Mouse (Mus musculus) T-cell, adult 2 months (primary cell): ENCODE results near the gene Arhgap35.
"Not testable (repeated sequence)": the region's sequence is repeated elsewhere in the genome, so short reads cannot be mapped to it uniquely, and the experiment has no call there.

ENCODE experiments used
- DNase-seq: peaks from one replicate; pipeline ENCODE4 v3.0.0; 2022; ENCODE audit warnings: low spot score

The Arhgap35 gene

DNA sequence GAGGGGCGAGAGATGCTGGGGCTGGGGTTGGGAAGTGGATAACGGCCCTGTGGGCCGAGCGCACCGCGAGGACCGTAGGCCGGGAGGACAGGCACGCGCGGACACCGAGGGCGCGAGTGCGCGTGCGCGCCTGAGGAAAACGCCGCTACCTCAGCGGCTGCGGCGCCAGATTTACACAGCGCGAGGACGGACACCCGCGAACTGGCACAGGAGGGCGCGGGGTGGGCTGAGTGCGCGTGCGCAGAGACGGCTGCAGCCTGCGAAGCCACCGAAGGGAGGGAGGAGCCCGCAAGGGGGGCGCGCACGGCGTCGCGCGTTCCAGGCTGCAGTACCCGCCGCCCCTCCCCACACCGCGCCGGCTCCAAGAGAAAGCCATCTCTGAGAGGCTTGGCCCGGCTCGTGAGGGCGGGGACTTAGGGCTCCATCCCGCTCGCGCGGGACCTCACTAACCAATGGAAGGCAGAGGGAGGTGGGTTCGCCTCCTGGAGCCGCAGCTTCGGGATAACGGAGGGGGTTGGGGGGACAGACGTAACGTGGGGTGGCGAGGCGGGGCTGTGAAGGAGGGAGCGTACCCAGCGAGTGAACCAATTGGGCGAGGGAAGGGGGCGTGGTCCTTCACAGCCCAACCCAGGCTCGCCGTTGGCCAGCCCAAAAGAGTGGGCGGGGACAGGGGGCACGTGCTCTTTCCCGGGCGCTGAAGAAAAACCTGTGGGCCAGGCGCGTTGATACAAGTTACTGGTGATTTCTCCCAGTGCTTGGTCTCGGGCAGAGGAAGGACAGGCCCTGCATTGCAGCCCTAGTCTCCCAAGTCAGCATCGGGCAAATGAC is at the start of gene Arhgap35:
Arhgap35 (minus strand) TSS at position 106 of the 828 bp plus-strand sequence.
- peak; percentile 99 for DNase-seq

DNA sequence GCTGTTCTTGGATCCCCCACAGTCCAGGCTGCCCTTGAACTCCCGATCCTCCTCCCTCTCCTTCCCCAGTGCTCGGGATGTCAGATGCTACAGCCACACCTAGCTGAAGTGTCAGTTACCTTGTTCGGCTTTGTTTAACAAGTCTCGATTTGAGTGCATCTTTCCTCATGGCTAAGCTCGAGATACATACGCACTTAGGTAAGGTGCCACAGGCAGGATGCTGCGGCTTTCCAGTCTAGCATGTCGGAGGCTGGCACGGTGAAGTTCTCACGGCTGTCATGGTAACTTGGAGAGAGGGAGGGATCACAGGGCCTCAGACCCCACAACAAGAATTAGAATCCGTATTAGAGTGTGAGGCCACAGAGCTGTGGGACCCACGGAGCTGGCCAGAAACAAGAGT is 29.5 kb upstream of the Arhgap35 start:
- no peak for DNase-seq

DNA sequence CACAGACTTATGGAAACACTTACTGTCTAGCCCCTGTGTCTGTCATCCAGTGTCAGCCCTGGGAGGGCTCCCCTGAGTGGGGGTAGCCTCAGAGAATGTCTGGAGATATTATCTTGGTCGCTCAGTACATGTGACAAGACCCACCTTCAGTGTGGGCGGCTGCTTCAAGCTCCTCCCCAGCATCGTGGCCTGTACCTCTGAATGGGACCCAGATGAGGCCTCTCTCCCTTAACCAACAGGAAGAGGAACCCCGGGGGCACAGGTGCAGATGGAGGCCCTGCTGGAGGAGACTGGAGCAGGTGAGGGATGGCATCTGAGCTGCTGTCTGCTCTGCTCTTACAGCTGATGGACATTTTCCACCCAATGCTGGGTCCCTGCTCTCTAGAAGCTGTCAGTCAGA is 28.3 kb upstream of the Arhgap35 start:
- not testable (repeated sequence) for DNase-seq

DNA sequence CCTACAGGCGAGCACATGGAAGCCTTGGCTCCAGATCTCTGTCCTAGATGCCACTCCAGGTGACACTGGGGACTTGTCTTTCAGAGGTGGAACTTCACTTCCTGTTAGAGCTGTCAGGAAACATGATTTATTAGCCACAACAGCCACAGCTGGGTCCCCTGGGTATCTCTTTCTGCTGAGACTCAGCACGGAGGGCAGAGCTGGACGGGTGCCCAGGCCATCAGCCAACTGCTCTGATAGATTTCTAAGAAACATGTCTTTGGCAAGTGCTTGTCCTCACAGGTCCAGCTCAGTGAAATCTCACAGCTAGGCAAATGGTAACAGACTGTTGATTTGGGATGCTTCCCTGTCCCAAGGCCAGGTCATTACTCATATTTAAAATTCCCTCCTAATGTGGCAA is 24.2 kb upstream of the Arhgap35 start:
- DNase-seq: no peak

DNA sequence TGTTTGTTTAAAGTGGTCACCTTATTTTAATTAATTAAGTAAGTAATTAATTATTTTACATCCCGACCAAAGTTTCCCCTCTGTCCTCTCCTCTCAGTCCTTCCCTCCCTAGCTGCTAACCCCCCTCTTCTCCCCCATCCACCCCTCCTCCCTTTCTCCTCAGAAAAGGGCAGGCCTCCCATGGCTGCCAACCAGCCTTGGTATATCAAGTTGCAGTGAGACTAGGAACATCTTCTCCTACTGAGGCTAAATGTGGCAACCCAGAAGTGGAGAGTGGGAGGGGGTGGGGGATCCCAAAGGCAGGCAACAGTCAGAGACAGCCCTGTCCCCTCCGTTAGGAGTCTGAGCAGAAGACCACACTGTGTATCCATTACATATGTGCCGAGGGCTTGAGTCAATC is 20.3 kb upstream of the Arhgap35 start:
- no peak for DNase-seq

DNA sequence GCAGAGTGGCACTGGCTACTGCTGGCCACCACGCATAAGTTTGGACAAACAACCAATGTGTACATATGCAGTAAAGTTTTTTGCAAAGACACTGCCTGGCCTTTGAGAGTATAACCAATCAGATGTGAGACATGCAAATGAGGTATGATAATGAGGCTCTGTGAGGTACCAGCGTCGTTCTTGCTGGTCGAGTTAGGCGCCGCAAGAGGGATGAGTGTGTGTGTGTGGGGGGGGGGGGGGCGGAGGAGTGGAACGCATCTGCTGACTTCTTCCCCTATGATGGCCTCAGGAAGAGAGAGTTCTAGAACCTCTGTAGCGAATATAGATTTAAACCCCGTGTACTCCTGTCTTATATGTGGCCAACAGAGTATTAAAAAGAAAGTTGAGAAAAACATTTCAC is 19.1 kb upstream of the Arhgap35 start:
- not testable (repeated sequence) for DNase-seq

DNA sequence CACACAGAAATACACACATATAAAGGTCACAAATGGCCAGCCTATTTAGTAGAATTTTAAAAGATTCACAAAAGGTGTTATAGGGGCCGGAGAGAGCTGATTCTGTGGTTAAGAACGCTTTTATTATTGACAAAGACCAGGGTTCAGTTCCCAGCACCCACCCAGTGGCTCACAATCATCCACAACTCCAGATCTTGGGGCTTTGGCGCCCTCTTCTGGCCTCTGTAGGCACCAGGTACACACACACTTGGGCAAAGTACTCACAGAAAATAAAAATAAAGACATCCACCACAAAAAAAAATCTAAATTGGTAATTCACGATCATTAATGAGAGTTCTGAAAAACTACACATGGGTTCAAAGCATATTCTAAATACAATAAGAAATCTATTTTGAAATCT is 17.1 kb upstream of the Arhgap35 start:
- DNase-seq: no peak

DNA sequence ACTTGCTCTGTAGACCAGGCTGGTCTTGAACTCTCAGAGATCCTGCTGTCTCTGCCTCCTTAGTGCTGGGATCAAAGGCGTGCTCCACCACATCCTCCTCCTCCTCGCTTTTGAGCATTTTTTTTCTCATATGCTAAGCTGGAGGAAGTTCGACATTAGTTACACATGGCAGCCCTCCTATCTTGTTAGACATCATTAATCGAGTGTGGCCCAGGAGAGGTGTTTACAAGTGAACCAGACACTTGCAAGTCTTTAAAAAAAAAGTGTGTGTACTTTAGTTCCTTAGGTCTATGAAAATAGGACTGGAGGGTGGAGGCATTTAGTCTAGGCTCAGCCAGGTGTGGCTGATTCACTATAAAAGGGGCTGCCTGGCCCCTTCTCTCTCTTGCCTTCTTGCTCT is 16.2 kb upstream of the Arhgap35 start:
- no peak for DNase-seq

DNA sequence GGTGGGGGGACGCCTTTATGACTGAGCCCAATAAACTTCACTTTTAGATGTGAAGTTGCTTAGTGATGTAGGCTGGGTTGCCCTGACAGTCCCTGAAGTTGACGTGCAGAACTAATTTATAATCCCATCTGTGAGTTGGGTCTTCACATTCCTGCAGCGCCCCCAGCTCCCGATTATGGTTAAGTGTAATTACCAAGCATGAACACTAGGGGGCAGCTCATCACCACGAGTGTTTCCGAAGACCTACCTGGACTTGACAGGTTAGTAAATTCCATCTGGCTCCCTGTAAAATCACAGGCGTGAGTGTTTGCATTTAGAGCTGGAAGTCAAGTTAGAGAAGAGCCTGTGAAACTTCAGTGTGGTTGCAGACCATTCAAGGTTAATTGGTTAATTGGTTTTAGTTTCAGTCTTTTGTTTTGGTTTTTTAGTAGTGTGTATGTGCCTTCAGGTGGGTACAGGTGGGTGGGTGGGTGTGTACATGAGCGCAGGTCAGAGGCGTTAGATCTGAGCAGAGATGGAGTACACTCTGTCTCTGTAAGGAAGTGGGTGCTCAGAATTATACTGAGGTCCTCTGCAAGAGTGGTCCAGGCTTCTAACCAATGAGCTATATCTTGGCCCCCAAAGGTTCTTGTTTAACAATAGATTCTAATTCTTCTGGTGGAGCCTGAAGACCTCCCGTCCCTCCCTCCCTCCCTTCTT is 15.0 kb upstream of the Arhgap35 start:
- peak; percentile 60 for DNase-seq

DNA sequence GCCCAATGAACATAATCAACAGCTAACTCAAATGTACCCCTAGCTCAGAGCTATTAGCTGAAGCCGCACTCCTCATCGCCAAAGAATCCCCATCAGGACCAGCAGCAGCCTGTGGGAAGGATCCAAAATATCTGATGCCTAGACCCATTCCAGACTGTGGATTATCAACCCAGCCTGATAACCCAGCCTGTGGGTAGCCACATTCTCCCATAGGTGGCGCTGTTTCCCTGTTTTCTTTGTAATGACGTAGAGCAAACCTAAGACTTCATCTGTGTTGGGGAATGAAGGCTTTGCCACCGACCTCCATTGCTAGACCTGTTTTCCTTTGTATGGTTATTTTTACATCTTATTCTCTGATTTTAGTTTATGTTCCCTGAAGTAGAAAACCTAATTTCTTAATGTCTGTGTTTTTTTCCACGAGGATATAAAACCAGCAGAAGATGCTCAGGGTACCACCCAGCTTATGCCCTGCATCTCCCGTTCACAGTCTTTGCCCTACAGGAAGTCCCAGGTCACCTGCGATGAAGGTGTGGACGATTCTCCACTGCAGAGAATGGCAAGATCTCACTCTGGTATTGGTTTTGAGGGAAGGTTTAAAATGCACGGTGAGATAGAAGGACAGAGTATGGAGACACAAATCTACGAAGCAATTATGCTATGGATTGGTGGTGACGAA is 13.4 kb upstream of the Arhgap35 start:
- peak; percentile 62 for DNase-seq

DNA sequence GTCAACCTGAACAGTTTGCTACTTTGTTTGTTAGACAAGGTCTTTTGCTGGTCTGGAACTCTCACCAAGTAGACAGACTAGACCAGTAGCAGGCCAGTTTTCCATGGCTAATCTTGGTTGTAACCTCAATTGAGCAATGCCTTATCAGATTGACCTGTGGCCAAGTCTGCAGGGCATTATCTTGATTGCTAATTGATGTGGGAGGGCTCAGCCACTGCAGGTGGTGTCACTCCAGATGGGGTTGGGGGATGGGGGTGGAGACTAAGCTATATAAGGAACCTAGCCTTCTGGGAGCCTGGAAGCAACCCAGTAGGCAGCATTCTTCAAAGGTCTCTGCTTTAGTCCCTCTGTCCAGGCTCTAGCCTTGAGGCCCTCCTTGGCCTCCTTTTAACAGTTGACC is 8.9 kb upstream of the Arhgap35 start:
- no peak for DNase-seq

DNA sequence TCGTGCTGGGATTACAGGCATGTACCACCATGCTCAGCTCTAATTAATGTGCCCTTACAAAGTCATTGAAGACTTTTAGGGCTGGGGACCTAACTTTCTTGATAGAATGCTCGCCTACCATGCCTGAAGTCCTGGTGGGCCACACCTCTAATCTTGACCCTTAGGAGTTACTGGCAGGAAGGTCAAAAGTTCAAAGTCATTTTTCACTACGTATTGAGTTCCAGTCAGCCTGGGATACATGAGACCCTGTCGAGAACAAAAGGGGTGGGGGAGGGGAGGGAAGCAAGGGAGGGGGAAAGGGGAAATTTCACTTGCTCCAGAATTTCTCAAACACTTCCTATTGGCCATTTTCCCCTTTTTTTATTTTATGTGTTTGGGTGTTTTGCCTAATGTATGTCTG is 8.3 kb upstream of the Arhgap35 start:
- no peak for DNase-seq

DNA sequence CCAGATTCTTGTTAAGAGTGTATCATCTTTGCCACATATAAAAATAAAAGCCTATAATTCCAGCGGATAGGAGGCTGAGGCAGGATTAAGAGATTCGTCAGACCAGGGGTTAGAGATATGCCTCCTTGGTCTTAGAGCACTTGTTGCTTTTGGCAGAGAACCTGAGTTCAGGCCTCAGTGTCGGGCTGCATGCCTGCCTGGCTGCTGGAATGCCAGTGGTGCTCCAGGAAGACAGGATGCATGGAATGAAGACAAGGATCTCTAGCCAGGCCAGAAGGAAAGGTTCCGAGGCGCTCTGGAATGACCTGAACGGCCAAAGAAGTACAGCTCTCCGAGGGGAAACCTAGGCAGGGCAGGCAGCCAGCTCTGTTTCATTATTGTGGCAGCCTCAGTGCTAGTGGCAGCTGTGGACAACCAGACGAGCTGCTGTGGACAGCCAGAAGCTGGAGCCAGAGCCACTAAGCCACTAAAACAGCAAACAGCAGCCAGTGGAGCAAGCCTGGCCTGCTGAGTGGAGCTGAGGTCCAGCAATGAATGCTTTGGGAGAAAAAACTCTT is 6.4 kb upstream of the Arhgap35 start:
- no peak for DNase-seq

DNA sequence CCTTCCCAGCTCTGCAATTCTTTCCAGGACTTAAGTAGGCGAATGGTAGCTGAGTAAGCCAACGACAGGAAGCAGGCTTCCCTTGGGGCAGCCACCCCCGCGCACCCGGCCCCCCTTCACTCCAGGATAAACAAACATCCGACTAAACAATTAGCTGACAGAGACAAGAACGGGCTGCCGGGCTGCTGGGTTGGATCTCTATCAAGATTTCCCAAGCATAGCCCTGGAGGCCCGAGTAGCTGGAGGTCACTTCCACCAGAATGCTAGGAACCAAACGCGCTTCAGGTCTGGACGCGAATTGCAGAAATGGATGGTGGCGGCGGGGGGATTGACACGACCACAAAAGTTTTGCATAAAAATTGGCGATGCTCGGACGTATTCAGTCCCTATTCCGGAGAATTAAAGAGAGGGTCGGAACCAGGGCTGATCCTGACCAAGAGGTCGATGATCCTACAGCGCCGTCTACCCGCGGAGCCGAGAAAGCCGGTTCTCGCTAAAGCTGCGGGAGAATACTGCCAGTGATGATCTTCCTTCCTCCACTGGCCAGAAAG is 3.9 kb upstream of the Arhgap35 start:
- DNase-seq: peak; percentile 39

DNA sequence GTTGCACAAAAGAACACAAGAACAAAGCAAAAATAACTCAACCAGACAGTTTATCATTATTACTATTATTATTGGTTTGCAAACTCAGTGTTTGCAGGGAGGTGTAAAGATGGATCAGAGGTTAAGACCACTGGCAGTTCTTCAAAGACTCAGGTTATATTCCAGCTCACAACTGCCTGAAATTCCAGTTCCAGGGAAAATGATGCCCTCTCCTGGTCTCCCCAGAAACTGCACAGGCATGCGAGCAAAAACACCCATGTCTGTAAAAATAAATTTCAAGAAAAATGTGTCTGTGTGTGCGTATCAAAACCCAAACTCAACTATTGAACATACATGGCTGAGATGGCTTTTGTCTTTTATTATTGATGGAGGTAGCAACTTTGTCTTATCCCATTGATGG is 2.3 kb upstream of the Arhgap35 start:
- no peak for DNase-seq

DNA sequence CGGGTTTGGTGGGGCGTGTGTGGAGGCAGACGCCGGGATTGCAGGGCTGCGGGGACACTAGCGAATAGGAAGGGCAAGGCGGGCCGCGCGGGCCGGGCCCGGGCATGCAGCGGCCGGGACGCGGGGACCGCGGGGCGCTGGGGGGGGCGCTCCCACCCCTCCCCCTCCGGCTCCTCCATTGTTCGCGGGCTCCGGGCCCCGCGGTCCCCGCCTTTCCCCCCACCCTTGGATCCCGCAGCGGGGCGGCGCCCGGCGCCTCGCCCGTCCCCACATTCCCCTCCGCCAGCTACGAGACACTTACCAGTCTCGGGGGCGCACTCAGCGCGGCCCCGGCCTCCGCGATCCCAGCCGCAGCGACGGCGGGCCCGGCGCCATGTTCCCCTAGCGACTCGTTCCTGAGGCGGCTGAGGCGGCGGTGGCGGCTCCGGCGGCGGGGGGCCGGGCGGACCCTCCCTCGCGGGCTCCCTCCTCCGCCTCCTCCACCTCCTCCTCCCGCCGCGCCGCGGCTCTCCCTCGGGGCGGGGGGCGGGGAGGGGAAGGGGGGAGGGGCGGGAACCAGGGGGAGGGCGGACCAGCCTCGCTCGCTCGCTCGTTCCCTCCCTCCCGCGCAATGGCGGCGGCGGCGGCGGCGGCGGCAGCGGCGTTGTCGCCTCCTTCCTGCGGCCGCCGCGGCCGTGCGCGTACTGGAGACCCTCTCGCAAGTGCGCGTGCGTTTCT is 464 bp downstream of the Arhgap35 start:
- peak; percentile 26 for DNase-seq

DNA sequence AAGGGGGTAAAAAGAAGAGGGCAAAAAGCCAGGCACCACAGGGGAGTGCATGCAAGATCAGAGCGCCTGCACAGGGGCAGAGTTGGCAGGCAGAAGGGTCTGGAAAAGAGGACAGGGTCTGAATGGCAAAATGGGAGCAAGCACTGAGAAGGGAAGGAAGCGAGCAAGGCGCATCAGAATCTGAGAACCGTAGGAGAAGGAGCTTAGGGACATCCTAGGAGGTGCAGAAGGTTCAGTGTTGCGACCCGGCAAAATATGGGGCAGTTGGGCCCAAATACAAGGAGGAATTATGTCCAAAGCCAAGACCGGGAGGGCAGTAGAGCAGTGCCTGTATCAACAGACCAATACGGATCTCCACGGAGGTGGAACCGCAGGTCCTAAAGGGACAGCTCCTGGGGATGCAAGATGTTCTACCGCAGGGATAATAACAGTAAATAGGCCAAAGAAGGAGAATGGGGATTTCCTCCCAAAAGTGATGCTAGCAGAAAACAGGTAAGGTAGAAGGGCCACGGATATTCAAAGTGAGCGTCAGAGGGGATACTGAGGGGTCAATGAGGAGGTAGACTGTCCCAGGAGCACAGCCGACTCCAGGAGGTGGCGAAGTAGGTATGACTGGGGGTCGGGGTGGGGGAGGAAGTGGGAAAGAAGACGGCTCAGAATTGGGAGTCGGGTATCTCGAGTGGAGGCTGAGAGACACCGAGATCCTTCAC is 1.2 kb downstream of the Arhgap35 start:
- no peak for DNase-seq

DNA sequence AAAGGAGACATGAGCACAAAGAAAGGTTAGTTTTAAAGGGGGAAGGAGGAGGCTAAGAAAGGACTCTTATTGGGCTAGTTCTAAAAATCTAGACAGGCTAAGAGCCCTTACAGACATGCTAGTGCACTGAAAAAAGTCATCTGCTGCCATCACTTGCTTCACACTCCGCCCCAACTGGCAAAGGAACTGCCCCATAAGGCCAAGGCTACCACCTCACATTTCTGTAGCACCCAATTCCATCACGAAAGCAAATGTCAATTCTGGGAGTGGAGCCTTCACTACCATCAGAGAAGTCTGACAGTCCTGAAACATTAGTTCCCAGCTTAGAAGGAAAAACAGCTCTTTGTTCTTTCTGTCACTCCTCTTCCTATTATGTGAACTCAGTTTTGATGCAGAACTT is 4.4 kb downstream of the Arhgap35 start:
- DNase-seq: no peak

DNA sequence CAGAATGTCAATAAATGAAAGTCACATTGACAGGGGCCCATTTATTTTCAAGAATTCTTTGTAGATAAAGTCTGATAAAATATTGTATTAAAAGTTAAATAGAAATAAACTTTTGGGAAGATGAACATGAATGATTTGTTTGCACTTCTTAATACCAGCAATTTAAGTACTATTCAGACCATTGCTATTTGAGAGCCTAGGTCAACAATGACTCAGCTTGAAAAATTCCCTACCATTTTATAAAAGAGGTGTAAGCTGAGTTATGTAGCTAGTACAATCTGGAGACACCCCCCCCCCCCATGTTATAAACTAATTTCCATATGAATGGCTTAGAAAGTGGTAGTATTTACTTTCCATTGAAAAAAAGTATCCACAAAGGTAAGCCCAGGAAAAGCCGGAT is 5.8 kb downstream of the Arhgap35 start:
- DNase-seq: no peak

DNA sequence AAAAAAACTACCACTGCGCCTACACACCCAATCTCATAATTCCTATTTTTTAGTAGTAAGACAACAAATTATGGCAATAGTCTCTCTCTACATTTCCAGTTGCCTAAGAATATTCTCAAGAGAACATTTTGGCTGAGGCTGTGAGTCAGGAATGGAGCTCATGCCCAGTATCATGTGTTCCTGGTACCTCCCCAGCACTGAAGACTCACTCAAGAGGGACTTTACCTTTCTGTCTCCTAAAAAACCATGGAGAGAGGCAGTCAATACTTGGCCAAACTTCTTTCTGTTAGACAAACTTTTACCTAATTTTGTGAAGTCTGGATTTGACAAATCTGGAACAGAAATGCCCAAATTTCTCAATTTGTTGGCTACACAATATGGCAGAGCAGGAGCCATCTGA is 6.7 kb downstream of the Arhgap35 start:
- DNase-seq: no peak

DNA sequence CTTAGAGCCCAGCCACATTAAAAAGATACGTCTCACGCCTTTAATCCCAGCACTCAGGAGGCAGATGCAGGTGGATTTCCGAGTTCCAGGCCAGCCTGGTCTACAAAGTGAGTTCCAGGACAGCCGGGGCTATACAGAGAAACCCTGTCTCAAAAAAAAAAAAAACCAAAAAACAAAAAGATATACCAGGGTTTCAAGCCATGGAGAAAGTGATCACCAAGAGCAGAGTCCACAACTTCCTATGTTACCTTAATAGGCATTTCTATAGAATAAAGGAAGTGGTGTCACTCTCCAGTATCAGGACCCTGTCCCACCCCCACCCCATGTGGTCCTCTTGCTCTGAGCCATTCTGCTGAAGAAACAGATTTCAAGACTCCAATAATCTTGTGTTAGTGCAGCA is 8.0 kb downstream of the Arhgap35 start:
- DNase-seq: not testable (repeated sequence)
